Mouse (Mus musculus): ENCODE data around the gene Ly6g6c.
"Not testable (repeated sequence)": the region's sequence is repeated elsewhere in the genome, so short reads cannot be mapped to it uniquely, and the experiment has no call there.

Gene Ly6g6c

DNA sequence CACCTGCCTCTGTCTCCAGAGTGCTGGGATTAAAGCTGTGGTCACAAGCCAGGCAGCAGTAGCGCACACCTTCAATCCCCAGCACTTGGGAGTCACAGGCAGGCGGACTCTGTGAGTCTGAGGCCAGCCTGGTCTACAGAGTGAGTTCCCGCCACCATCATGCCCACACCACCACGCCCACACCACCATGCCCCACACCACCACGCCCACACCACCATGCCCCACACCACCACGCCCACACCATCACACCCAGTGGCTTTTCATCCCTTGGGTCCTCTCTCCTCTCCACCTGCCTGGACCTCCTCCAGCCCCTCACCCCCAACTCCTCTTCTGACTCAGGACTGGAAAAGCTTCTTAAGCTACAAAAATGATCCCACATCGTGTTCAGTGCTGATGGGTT lies 33.3 kb upstream of the Ly6g6c start:
- no peak for DNase-seq (ENCODE audit: low spot score)

DNA sequence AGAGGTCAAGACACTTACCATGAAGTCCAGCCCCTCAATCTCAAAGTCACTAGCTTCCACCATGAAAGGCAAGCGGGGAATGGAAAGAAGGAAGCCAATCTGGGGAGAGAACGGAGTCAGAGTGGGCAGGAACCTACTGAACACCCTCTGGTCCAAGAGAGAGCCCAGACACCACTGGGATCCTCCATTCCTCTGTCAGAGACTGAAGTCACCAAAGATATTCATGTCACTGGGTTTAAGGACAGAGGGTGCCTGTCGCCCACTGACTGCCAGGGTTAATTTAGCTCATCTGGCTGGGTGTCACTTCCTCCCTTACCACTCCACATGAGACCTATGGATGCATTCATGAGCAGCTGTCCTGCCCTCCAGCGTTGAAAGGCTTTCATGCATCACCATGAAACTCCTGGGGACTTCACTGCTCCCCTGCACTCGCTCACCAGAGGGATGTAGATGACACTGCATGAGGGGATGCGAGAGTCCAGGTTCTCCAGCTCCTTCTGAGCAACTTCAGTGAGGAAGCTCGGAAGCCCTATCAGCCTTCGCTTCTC lies 32.8 kb upstream of the Ly6g6c start:
- DNase-seq (ENCODE audit: low spot score), result no peak

DNA sequence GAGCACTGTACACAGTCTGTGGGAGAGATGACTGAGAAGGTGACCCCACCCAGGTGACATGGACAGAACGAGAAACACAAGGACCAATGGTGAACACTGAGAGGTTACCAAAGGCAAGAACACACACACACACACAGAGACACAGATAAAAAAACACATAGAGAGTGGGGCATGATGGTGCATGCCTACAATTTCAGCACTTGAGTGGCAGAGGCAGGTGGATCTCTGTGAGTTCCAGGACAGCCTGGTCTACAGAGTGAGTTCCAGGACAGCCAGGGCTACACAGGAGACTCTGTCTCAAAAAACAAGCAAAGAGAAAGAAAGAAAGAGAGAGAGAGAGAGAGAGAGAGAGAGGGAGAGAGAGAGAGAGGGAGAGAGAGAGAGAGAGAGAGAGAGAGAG lies 31.5 kb upstream of the Ly6g6c start:
- DNase-seq (ENCODE audit: low spot score), result not testable (repeated sequence)

DNA sequence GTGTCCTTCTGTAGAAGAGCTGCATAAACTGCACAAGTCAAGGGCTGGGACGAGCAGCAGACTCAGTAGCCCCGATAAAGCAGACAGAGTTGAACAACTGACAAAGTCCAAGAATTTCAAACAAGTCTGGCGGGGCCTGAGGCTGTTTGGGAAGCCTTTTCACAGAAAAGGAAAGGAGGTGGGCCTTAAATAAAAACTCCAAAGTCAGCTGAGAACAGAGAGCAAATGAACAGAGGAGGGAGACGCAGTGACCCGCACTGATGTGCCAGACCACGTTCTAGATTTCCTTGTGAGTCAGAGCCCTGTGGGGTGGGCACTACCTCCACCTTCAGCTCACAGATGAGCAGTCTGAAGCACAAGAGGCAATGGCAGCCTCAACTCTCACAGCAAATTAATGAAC lies 30.3 kb upstream of the Ly6g6c start:
- DNase-seq (ENCODE audit: low spot score), result no peak

DNA sequence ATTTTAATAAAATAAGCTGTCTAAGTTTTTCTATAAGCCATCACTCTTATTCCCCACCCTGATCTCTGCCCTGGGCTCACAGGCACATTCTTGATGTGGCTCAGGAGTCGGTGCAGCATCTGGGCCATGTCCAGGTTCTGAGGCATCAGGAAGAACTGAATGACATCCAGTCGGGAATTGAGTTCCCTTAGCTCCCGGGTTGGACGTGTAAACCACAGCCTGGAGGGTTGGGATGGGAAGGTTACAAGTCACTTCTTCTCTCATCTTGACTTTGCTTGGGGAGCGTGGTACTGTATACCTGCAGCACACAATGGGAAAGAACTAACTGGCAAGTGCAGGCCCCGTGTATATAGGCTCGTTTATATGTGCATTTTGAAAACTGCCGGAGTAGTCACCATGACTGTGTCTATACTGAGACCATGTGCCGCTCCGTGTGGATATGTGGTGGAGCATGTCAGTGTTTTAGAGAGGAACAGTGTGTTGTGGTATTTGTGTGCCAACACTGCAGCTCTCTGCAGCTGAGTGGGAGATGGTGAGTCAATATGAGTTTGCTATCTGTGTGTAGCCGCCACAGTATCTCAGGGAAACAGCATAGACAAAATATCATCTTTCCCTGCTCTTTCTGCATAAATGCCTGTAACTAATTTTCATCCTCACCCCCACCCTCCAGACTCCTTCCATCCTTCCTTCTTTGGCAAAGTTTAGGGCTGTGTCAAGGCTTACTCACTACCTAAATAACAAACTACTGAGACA lies 25.9 kb upstream of the Ly6g6c start:
- no peak for DNase-seq (ENCODE audit: low spot score)

DNA sequence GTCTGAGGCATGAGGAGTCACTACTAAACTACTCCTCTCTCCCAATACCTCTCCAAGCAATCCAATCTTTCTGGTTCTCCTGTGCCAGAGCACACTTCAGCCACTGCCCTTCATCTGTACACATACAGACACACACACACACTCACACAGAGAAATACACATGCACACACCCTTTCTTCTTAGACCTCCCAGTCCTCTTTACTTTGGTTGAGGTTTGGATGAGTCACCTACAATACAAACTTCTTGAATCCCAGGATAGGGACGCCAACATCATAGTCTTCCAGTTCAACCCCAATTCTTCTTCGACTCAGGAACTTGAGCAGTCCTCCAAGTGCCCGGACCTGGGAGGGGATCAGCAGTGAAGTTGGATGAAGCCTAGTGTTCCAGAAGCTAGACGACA lies 21.4 kb upstream of the Ly6g6c start:
- no peak for DNase-seq (ENCODE audit: low spot score)

DNA sequence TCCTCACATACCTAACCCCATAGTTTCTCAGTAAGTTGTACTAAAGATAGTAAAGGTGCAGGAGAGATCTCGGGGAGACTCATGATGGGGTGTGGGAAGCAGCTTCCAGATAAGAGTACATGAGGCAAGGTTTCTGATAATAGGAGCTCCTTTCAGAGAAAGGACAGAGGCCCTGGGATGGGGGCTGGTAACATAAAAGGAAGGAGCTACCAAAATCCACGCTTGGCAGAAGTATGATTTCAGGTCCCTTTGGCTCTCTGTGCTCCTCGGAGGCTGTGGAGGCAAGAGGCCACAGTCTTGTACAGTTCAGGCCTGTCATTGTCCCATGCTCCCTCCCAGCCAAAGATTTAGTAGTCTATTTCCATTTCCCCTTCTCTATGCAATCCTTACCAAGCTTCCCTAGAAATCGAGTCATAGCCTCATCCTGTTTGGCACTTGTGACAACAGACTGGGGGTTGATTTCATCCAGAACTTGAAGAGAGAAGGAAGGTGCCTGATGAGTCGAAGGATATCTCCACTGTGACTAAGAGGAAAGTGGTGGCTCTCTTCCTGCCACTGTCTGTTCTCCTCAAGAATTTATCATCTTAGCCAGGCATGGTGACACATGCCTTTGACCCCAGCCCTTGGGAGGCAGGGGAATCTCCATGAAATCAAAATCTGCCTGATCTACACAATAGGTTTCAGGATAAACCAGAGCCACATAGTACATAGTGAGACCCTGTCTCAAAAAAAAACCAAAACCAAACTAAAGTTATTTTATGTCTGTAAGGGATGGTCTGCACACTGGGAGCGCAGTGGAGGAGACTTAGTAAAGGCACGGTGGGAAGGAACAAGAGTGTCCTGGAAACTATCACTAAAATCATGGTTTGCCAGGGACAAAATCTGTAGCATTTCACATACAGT lies 20.0 kb upstream of the Ly6g6c start:
- no peak for DNase-seq (ENCODE audit: low spot score)

DNA sequence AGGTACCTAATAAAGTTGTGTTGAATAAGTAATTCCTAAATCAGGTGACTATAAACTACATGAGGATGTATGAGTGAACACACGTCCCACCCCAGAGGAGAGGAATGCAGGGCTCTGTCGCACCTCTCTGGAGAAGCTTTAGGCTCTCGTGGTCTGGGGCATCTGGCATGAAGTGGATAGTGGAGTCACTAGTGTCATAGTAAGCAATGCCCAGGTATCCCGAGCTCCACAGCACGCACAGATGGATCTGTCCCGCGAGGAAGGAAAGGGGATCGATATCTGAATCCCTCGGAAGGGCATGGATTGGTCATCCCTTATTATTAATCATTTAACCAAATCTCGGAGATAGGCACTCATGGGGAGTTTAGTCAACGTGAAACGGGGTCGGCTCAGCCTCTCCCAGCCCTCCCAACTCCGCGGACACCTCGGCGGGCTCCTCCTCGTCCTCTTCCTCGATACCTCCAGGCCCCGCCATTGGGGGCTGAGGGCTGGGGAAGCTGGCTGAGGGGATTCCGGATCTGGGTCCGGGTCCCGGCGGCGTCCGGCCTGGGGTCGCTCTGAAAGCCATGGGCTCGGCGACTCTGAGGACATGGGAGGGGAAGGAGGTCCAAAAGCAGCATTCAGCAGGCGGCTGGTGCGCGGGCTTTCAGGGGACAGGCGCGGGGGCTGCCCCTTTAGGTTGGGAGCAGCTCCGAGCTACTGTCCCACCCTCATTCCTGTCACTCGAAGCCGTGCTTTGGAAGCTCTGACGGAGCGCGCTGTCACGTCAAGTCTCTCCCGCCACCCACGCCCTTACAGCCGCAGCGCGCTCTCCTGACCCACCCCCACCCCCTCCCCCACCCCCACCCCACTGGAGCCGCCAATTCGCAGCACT lies 19.1 kb upstream of the Ly6g6c start:
- no peak for DNase-seq (ENCODE audit: low spot score)

DNA sequence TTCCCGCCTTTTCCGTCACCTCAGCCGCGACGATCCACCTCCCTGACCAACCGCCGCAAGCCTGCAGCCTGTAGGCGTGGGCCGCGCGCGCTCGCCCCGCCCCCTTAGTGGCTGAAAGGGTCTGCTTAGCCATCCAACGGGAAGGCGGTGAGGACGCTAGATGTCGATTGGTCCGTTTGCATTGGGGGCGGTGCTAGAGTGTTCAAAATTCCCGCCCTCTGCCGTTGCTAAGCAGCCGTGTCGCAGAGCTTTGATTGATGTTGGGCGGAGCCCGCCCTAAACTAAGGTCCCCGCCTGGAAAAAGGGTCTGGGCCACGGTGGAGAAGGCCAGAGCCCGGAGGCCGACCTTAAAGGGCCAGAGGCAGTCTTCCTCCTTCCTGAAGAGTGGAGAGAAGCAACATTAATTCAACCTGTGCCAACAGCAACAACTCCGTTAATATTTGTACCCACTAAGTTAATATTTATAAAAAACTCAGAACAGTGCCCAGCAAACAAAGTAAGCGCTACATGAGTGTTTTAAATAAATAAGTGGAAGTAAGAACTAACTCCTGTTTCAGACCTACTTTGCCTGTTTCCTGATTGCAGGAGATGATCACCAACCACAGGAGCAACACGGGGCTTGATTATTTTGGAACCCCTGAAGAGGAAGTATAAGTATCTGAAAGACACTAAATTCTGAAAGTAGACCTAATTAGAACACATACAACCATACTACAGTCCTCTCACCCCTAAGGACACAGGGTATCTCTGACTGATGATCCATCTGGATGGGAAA lies 18.3 kb upstream of the Ly6g6c start, which contains the start of gene Msh5:
Gene Msh5, minus strand, starts transcription at position 65 of the 775 bp plus-strand sequence.
- peak; percentile 96 for DNase-seq (ENCODE audit: low spot score)

DNA sequence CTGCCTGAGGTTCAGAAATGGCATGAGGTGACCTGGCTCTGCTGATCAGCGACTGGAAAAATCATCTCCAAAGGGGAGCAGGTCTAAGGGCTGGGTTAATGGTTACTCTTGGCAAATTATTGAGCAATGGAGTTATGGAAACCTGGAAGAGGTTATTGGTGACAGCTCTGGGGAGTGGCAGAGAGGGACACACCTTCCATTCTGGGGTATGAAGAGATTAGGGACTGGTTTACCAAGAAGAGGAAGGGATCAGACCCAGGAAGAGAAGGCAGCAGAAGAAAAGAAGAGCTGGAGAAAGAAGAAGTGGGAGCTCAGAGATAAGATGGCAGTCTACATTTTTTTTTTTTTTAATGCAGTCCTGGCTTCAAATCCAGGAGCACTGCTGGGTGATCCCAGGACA lies 17.5 kb upstream of the Ly6g6c start:
- DNase-seq (ENCODE audit: low spot score), result no peak

DNA sequence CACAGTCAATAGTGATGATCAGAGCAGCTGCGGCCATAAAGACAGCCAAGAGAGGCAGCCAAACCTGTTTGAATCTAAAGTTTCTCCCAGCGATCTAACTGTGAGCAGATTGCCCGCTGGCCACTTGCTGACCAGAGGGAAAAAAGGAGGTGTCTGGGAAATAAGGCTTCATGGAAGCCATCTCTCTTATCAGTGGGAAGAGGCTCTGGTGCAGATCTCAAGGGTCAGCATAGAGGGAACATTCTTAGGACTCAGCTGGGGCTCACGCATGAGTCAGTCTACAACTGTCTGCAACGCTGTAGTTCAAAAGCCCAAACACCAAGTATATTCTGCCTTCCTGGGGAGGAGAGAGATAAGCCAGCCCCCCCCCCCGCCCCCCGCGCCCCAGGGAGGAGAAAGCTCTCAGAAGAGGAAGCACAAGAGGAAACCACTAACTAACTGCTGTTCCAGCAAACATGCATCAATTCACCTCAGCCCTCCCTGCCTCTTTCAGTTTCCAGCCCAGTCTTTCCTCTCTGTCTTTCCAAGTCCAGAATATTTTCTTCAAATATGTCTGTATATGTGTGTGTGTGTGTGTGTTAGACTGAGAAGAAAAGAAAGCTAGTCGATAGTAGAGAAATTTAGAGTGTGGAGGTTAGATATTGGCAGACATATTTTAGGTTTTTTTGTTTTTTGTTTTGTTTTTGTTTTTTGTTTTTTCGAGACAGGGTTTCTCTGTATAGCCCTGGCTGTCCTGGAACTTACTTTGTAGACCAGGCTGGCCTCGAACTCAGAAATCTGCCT lies 16.8 kb upstream of the Ly6g6c start:
- DNase-seq (ENCODE audit: low spot score), result no peak

DNA sequence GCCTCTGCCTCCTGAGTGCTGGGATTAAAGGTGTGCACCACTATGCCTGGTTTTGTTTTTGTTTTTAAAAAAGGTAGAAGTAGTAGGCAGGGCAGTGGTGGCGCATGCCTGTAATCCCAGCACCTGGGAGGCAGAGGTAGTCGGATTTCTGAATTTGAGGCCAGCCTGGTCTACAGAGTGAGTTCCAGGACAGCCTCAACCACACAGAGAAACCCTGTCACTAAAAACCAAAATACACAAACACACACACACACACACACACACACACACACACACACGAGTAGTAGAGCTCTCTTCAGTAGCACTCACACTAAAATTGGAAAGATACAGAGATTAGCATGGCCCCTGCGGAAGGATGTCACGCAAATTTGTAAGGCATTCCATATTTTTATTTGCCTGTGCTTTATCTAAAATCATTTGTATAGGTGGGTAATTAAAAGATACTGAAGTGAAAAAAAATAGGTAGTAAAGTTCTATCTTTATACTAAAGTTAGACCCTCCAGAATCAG lies 16.2 kb upstream of the Ly6g6c start:
- DNase-seq (ENCODE audit: low spot score), result no peak

DNA sequence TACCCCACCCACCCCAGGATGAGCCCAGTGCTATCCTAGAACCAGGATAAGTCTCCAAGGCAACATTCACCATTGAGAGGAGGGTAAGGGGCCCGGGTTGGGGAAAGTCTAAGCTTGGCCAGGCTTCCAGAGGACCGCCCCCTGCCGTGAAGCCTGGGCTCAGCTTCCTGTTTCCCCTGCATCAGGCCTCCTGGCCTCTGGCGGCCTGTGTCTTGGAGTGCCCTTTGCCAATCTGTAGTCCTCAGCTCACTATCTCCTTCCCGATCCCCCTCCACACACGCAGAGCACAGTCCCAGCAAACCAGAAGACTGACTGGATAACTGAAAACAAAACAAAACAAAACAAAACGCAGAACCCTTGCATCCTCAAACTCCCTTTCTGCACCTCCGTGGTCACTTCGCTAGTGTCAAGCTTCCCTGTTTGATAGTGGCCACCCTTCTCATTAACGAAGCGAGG lies 15.6 kb upstream of the Ly6g6c start, which contains the start of gene Clic1:
Gene Clic1, plus strand, starts transcription at position 406 of the 456 bp plus-strand sequence.
- no peak for DNase-seq (ENCODE audit: low spot score)

DNA sequence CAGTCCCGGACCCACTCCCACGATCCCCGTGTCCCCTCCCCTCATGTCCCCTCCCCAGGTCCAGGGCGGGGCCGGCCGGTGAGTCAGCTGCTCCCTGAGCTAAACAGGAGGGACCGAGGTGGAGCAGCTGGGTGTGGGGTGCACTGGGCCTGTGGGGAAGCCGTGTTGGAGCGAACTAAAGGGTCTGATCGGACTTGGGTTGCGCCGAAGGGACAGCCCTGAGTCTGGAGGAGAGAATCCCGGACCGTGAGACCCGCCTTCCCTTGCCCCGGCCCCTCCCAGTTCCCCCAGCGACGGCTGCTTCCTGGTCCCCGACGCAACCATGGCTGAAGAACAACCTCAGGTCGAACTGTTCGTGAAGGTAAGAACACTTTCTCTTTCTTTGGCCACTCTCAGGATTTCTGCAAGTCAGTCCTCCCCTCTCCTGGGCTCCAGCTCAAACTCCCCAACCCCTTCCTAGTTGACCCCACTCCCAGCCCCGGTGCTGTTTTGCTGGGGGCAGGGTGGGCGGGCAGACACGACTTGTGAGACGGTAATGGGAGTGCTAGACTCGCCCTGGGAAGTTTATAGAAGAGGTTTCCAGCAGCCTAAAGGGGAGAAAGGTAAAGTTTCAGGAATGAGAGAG lies 14.9 kb upstream of the Ly6g6c start:
- DNase-seq (ENCODE audit: low spot score), result peak; percentile 60

DNA sequence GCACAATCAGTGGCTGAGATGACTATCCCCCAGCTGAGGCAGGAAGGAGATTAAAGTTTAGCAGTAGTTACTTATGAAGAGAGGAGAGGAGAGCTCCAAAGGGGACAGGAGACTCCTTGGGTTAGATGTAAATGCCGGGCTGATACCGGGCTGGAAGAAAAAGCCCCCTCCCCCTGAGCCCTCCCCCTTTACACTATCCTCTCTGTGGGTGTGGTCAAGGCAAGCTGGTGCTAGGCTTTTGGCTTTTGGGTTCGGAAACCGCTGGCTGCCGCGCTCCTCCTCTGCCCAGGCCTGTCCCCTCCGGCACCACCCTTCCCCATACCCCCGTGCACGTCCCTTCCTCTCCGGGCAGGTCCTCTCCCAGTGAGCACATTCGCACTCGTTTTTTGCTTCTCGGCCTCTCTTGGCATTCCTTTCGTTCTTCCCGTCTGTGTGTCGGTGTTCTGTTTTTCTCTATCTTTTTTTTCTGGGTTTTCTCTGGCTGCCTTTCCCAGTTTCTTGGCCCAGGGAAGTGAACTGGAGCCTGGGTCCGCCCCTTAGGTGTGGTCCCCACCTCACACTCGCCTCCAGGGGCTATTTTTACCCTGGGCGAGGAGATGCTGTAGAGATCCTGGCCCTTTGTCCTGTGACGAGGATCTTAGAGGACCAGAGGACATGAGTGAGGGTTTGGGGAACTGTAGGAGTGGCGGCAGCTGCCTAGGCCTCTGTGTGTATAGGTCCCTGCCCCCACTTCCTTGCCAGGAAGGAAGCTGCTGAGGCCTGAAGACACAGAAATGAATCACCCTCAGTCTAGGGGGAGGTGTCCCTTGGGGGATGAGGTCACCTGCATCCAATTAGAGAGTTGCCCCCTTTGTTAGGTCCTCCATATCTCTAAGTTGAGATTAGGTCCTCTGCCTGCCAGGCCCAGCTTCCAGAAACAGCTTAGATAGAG lies 13.8 kb upstream of the Ly6g6c start:
- DNase-seq (ENCODE audit: low spot score), result peak; percentile 61

DNA sequence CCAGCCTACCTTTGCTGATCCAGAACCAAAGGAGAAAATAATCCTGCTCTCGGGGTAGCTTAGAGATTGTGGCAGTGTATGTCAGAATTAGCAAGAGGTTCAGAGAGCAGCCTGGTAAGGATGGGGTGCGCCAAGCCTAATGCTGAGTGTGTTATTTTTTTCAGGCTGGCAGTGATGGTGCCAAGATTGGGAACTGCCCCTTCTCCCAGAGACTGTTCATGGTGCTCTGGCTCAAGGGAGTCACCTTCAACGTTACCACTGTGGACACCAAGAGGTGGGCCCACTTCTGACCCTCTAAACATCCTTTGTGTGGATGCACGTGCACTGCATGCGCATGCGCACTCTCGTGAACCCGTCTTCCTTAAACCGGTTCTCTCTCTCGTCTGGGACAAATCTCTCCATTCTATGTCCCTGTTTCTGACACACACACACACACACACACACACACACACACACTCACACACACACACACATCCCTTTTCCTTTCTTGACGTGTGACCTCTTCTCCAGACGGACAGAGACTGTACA lies 12.9 kb upstream of the Ly6g6c start:
- no peak for DNase-seq (ENCODE audit: low spot score)

DNA sequence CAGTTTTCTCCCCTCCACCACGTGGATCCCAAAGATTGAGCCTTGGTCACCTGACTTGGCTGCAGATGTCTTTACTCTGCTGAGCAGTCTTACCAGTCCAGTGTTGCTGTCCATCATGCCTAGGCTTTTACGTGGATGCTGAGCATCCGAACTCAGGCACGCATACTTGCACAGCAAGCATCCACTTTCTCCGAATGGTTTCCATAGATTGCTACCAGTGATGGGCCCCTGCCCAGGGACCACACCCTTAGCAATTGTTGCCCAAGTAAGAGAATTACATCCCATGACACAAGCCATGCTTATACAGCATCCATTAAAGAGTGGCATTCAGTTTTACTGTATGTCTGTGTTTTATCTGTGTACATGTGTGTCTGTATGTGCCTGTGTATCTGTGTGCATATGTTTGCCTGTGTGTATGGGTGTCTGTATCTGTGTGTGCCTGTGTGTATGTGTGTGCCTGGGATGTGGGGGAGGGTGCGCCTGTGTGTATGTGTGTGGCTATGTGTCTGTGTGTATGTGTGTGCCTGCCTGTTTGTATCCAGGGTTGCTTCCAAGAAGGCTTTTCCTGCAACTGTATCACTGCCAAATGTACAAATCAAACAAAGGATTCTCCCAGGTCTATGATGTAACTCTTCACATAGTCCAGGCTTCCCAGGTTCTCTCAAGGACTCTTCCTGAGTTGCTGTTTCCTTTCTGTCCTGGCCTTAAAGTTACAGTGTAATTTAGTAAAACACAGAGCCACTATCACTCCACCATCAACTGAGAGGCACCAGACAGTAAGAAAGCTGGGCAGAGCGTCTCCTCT lies 9.3 kb upstream of the Ly6g6c start:
- no peak for DNase-seq (ENCODE audit: low spot score)

Data from ovary, adult 18-20 months (tissue).